Mouse (Mus musculus) T-helper 17 cell (primary cell): ENCODE results near the gene Olfr629.
"Not testable (repeated sequence)": the region's sequence is repeated elsewhere in the genome, so short reads cannot be mapped to it uniquely, and the experiment has no call there.

Experiments
- in situ Hi-C, 2 experiments: fragments of 300-600 bp; cut with MboI, MseI; formaldehyde crosslinking; loops; 1 replicate in 1 of 2; 2 replicates in 1 of 2; pipeline ENCODE4 v1.15.1; 2025; ENCODE audit warnings: high pct_unique_total_duplicates in 2 of 2

Olfr629 gene

GRCm38 (mm10) chr7:103744843-103745242 lies at the start of gene Olfr629:
Gene Olfr629 (minus strand): TSS chr7:103744943.
- in situ Hi-C loops = no loop called here

- in situ Hi-C loops = no loop called here
Measured at GRCm38 (mm10) chr7:103792669-103793388, 48.1 kb upstream of the Olfr629 start.

- in situ Hi-C loops = no loop called here
Measured at GRCm38 (mm10) chr7:103791721-103792120, 47.0 kb upstream of the Olfr629 start, which contains the start of gene Olfr67. Gene Olfr67 (minus strand): TSS chr7:103791821.

- in situ Hi-C loops = no loop called here
Measured at GRCm38 (mm10) chr7:103779598-103779997, 34.9 kb upstream of the Olfr629 start, which contains the start of gene Olfr68. Gene Olfr68 (minus strand): TSS chr7:103779698.

GRCm38 (mm10) chr7:103777652-103778051 lies 32.9 kb upstream of the Olfr629 start:
- in situ Hi-C loops = not testable (repeated sequence)

- in situ Hi-C loops = no loop called here
Measured at GRCm38 (mm10) chr7:103771494-103771893, 26.8 kb upstream of the Olfr629 start, which contains the start of gene Olfr69. Gene Olfr69 (minus strand): TSS chr7:103771594.

GRCm38 (mm10) chr7:103767687-103768086 lies 22.9 kb upstream of the Olfr629 start:
- in situ Hi-C loops = not testable (repeated sequence)

- in situ Hi-C loops = not testable (repeated sequence)
Measured at GRCm38 (mm10) chr7:103762212-103762611, 17.5 kb upstream of the Olfr629 start.

- in situ Hi-C loops = no loop called here
Measured at GRCm38 (mm10) chr7:103757233-103757632, 12.5 kb upstream of the Olfr629 start, which contains the start of gene Olfr630. Gene Olfr630 (minus strand): TSS chr7:103757333.

GRCm38 (mm10) chr7:103730074-103730473 lies 14.7 kb downstream of the Olfr629 start, which contains the start of gene Olfr628:
Gene Olfr628 (plus strand): TSS chr7:103730374.
- in situ Hi-C loops = no loop called here

- in situ Hi-C loops = loop anchor here in 1 of 2 experiments (5.0 to 25.0 kb wide), 3 partner anchors 86 to 1204 kb away; partner anchors contain the start of gene Olfr633
Measured at GRCm38 (mm10) chr7:103716398-103716797, 28.3 kb downstream of the Olfr629 start.

- in situ Hi-C loops = loop anchor here (5.0 to 25.0 kb wide), 3 partner anchors 230 to 1202 kb away; partner anchors contain the start of gene Olfr633 (in 1 of the 2)
Measured at GRCm38 (mm10) chr7:103714371-103714770, 30.4 kb downstream of the Olfr629 start, which contains the start of gene Olfr243. Gene Olfr243 (plus strand): TSS chr7:103714671.

- in situ Hi-C loops = loop anchor here (5.0 to 25.0 kb wide), 3 partner anchors 233 to 1200 kb away; partner anchors contain the start of gene Olfr633 (in 1 of the 2)
Measured at GRCm38 (mm10) chr7:103712024-103712423, 32.7 kb downstream of the Olfr629 start.

- in situ Hi-C loops = no loop called here
Measured at GRCm38 (mm10) chr7:103699469-103699868, 45.3 kb downstream of the Olfr629 start.
